Mouse (Mus musculus): ENCODE measurements around the gene Tgm4.

- TF ChIP-seq POLR2A (IDR thresholded peaks at IDR 0.05; ENCODE audit: control insufficient read depth, extremely low read depth, insufficient read depth, low read length, poor library complexity): no peak
- TF ChIP-seq CTCF (IDR thresholded peaks at IDR 0.05; ENCODE audit: borderline replicate concordance, control insufficient read depth, extremely low read depth, insufficient read depth, low read length, poor library complexity): no peak
These were observed 13.1 kb downstream of the Tgm4 start for GRCm38 (mm10) chr9:123047665-123048064.

All from thymus, adult 2 months (tissue).